Mouse (Mus musculus): ENCODE measurements around the gene Zfp953. TPM values are rescaled to one million over a fixed set of nuclear protein-coding genes. Genes with fewer than 3 reads are reported as not detected.

Zfp953 gene
- polyA plus RNA-seq, 1 experiment from 2014 or later, result 0.70 TPM

Other genes with a start within 250 kb of the Zfp953 start
- 0.10 TPM in 1 of 2 replicates, not detected in the other for gene Rslcan18, start 244.3 kb downstream of the Zfp953 start, polyA plus RNA-seq (2015; fragmentation: Nextera tagmentation; extraction: Ambion mirVana)
- 2.6 and 3.6 TPM in 2 replicates for gene Zfp759, start 238.9 kb downstream of the Zfp953 start, polyA plus RNA-seq (2015; fragmentation: Nextera tagmentation; extraction: Ambion mirVana)
- gene Rsl1, start 187.4 kb downstream of the Zfp953 start, polyA plus RNA-seq (2015; fragmentation: Nextera tagmentation; extraction: Ambion mirVana), result 5.0 and 6.4 TPM in 2 replicates
- gene Zfp455, start 166.1 kb downstream of the Zfp953 start, polyA plus RNA-seq (2015; fragmentation: Nextera tagmentation; extraction: Ambion mirVana), result 2.8 and 3.6 TPM in 2 replicates
- 3.2 and 3.7 TPM in 2 replicates for gene Zfp458, start 82.1 kb downstream of the Zfp953 start, polyA plus RNA-seq (2015; fragmentation: Nextera tagmentation; extraction: Ambion mirVana)
- gene Zfp457, start 54.1 kb downstream of the Zfp953 start, polyA plus RNA-seq (2015; fragmentation: Nextera tagmentation; extraction: Ambion mirVana), result 0.87 and 1.00 TPM in 2 replicates
- 1.5 and 1.6 TPM in 2 replicates for gene Zfp595, start 28.0 kb downstream of the Zfp953 start, polyA plus RNA-seq (2015; fragmentation: Nextera tagmentation; extraction: Ambion mirVana)
- 0.88 TPM in 1 of 2 replicates, not detected in the other for gene Gm28044, start 69 bp downstream of the Zfp953 start, polyA plus RNA-seq (2015; fragmentation: Nextera tagmentation; extraction: Ambion mirVana)
- not detected in 2 replicates for gene Gm28041, start 15.1 kb upstream of the Zfp953 start, polyA plus RNA-seq (2015; fragmentation: Nextera tagmentation; extraction: Ambion mirVana)
- 0.34 and 0.44 TPM in 2 replicates for gene Zfp456, start 15.2 kb upstream of the Zfp953 start, polyA plus RNA-seq (2015; fragmentation: Nextera tagmentation; extraction: Ambion mirVana)
- gene Zfp429, start 39.2 kb upstream of the Zfp953 start, polyA plus RNA-seq (2015; fragmentation: Nextera tagmentation; extraction: Ambion mirVana), result 3.2 and 5.2 TPM in 2 replicates
- 0.59 and 0.64 TPM in 2 replicates for gene Zfp459, start 60.8 kb upstream of the Zfp953 start, polyA plus RNA-seq (2015; fragmentation: Nextera tagmentation; extraction: Ambion mirVana)
- gene Zfp874a, start 91.0 kb upstream of the Zfp953 start, polyA plus RNA-seq (2015; fragmentation: Nextera tagmentation; extraction: Ambion mirVana), result 4.7 and 5.8 TPM in 2 replicates
- 1.7 TPM in 2 replicates for gene Zfp874b, start 123.7 kb upstream of the Zfp953 start, polyA plus RNA-seq (2015; fragmentation: Nextera tagmentation; extraction: Ambion mirVana)
- 13.9 TPM in 2 replicates for gene Zfp58, start 139.9 kb upstream of the Zfp953 start, polyA plus RNA-seq (2015; fragmentation: Nextera tagmentation; extraction: Ambion mirVana)
- not detected in 2 replicates for gene Gm26965, start 165.5 kb upstream of the Zfp953 start, polyA plus RNA-seq (2015; fragmentation: Nextera tagmentation; extraction: Ambion mirVana)
- 34.3 and 36.7 TPM in 2 replicates for gene Zfp87, start 165.6 kb upstream of the Zfp953 start, polyA plus RNA-seq (2015; fragmentation: Nextera tagmentation; extraction: Ambion mirVana)
- 14.0 and 16.8 TPM in 2 replicates for gene Zfp748, start 193.2 kb upstream of the Zfp953 start, polyA plus RNA-seq (2015; fragmentation: Nextera tagmentation; extraction: Ambion mirVana)
- gene Zfp729b, start 249.1 kb upstream of the Zfp953 start, polyA plus RNA-seq (2015; fragmentation: Nextera tagmentation; extraction: Ambion mirVana), result 4.4 and 5.1 TPM in 2 replicates